Mouse (Mus musculus): ENCODE measurements around the gene Rars2.

GRCm38 (mm10) chr4:34634129-34634528 lies 19.4 kb downstream of the Rars2 start:
- no peak for TF ChIP-seq CTCF (IDR thresholded peaks at IDR 0.05; ENCODE audit: low read depth)
- TF ChIP-seq EP300 (IDR thresholded peaks at IDR 0.05; ENCODE audit: low read depth), result no peak
